Mouse (Mus musculus) Patski (cell line): Measurements from ENCODE around the gene Ssr2. TPM values are rescaled to one million over a fixed set of nuclear protein-coding genes. Genes with fewer than 3 reads are reported as not detected.
A peak's percentile ranks its signal among the peaks of the same experiment; 100 is the strongest.
"Not testable (repeated sequence)": the region's sequence is repeated elsewhere in the genome, so short reads cannot be mapped to it uniquely, and the experiment has no call there.

Experiments used
- ATAC-seq: fragments of 100-300 bp; one replicate; pipeline ENCODE4 v1.8.0; 2021
- CTCF ChIA-PET: fragments of 350-600 bp; sonication (Branson Sonifier 250); formaldehyde crosslinking; loops from one replicate; lab custom pipeline; 2022; ENCODE audit warnings: inconsistent platforms; lab: Charles Lee
- POLR2A ChIA-PET: fragments of 350-600 bp; sonication (Branson Sonifier 250); formaldehyde crosslinking; loops from one replicate; lab custom pipeline; 2022; ENCODE audit warnings: antibody characterized with exemption, inconsistent platforms; lab: Charles Lee
- DNase-seq: peaks from one replicate; pipeline ENCODE4 v3.0.0-alpha.2; 2011; ENCODE audit warnings: low read depth, low spot score
- H3K27me3 ChIP-seq: fragments of 371-371 bp; one replicate; pipeline ENCODE4 v1.5.1; 2021
- CTCF ChIP-seq: fragments of 100-300 bp; IDR thresholded peaks from one replicate; pipeline ENCODE4 v1.5.1; 2021
- in situ Hi-C: fragments of 300-500 bp; cut with MboI; formaldehyde crosslinking; loops from 3 replicates; pipeline ENCODE4 v1.11.1; 2018; ENCODE audit warnings: low pct_unique_long_range_greater_than_20kb, mixed read lengths
- polyA plus RNA-seq: library from polyadenylated mRNA; unstranded; gene quantifications from one replicate; pipeline ENCODE4 v1.2.3, GENCODE M21; 2021

Gene Ssr2
- polyA plus RNA-seq, 1 experiment from 2014 or later: 410 TPM

- in situ Hi-C loops: no loop called here
- no peaks in the 10 kb centered on the region for H3K27me3 ChIP-seq
- ChIA-PET CTCF (interaction anchor here (0.7 to 1.4 kb wide), 2 partner anchors 11 to 32 kb away, joined by 3 to 4 read pairs; no protein-coding TSS in a partner anchor), POLR2A (interaction anchor here (0.5 to 1.1 kb wide), 3 partner anchors 18 to 101 kb away, joined by 3 to 6 read pairs (median 3); no protein-coding TSS in a partner anchor)
- ATAC-seq (no peak), DNase-seq (no peak)
- no peak for TF ChIP-seq CTCF
Measured at GRCm38 (mm10) chr3:88571856-88572255, 3.8 kb upstream of the Ssr2 start.

- POLR2A ChIA-PET: interaction anchor here (0.7 to 1.1 kb wide), 2 partner anchors 19 to 102 kb away, joined by 3 read pairs; no protein-coding TSS in a partner anchor
- DNase-seq (no peak), ATAC-seq (no peak)
- no peak for TF ChIP-seq CTCF
- CTCF ChIA-PET: interaction anchor here (1.4 to 1.5 kb wide), 2 partner anchors 10 to 13 kb away, joined by 3 to 4 read pairs; no protein-coding TSS in a partner anchor
- H3K27me3 ChIP-seq: no peaks in the 10 kb centered on the region
- in situ Hi-C loops: no loop called here
Measured at GRCm38 (mm10) chr3:88572835-88573234, 2.8 kb upstream of the Ssr2 start.

- CTCF ChIA-PET: interaction anchor here (1.5 kb wide), 1 partner anchor 12 kb away, joined by 3 read pairs; no protein-coding TSS in a partner anchor
- in situ Hi-C loops: no loop called here
- POLR2A ChIA-PET: interaction anchor here (0.7 kb wide), 1 partner anchor 49 kb away, joined by 3 read pairs; no protein-coding TSS in a partner anchor
- no peak for TF ChIP-seq CTCF
- no peaks in the 10 kb centered on the region for H3K27me3 ChIP-seq
- DNase-seq: no peak
- no peak for ATAC-seq
Measured at GRCm38 (mm10) chr3:88573810-88574209, 1.9 kb upstream of the Ssr2 start.

- ChIA-PET POLR2A (interaction anchor here (0.7 to 1.2 kb wide), 2 partner anchors 9 to 13 kb away, joined by 3 read pairs; no protein-coding TSS in a partner anchor), CTCF (interaction anchor here (1.1 to 3.3 kb wide), 3 partner anchors 8 to 23 kb away, joined by 3 to 12 read pairs (median 5); no protein-coding TSS in a partner anchor)
- in situ Hi-C loops, H3K27me3 ChIP-seq, DNase-seq, ATAC-seq: not testable (repeated sequence)
Measured at GRCm38 (mm10) chr3:88577846-88578245, 2.2 kb downstream of the Ssr2 start.

DNA sequence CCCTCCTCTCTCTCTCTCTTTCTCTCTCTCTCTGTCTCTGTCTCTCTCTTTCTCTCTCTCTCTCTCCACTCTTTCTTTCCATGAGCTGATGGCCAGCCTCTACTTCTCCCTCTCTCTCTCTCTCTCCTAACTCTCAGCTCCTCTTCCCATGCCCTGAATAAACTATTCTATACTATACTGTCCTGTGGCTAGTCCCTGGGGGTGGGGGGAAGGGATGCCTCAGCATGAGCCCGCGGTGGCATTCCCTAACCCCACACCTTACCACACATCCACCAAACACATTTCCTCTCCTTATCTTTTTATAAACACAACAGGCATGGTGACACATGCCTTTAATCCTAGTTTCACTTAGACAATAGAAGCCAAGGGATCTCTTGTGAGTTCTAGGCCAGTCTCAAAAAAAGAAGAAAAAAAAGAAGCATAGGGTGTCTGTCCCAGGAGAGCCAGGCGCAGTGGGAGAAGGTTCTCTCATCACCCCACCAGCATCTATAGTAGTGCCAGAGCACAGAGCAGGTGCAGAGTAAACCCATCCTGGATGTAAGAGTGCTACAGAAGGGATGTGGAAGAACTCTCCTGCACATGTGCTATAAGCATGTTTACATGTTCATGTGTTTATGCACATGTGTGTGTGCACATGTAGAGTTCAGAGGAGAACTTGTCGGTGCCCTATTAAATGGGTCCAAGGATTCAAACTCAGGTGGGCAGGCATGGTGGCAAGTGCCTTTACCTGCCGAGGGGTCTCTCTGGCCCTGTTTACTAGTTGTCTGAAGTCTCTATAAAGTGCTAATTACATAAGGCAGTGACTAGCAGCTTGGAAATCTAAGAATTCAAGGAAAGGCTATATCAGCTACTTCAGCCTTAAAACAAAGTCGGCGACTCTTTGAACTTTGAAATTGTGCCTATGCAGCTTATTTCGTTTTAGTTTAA, 3.1 kb downstream of the Ssr2 start:
- ATAC-seq (no peak), DNase-seq (no peak)
- CTCF ChIA-PET: interaction anchor here (1.1 to 3.3 kb wide), 5 partner anchors 9 to 24 kb away, joined by 3 to 12 read pairs (median 5); no protein-coding TSS in a partner anchor
- no peaks in the 10 kb centered on the region for H3K27me3 ChIP-seq
- POLR2A ChIA-PET: interaction anchor here (0.7 to 2.0 kb wide), 5 partner anchors 10 to 16 kb away, joined by 3 to 4 read pairs (median 3); no protein-coding TSS in a partner anchor
- in situ Hi-C loops: no loop called here
- no peak for TF ChIP-seq CTCF

DNA sequence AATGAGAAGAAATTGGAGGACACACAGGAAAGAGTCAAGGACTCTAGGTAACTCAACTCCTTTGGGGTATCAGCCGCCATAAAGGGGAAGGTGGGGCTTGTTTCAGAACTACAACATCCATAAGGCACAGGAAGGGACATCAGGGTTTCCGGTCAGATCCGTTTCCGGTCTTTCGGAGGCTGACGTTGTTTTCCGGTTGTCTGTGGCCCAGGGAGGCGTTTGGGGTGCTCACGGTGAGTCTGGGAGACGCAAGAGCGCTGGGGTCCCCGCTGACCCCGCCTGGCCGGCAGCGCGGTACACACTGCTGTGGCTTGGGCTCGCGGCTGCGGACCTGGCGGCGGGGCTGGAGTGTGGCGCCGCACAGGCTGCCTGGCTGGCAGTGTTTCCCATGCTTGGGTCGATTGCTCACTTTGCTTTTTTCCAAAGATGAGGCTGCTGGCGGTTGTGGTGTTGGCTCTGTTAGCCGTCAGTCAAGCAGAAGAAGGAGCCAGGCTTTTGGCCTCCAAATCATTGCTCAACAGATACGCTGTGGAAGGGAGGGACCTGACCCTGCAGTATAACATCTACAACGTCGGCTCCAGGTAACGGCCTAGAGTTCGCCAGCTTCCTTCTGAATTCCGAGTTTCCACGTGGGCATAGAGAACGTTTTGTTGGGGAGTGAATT, 3.9 kb downstream of the Ssr2 start:
- ChIA-PET POLR2A (interaction anchor here (1.0 to 2.1 kb wide), 5 partner anchors 12 to 62 kb away, joined by 3 to 10 read pairs (median 4); partner anchors contain the start of genes Lamtor2 and Ubqln4), CTCF (interaction anchor here (1.1 to 3.3 kb wide), 4 partner anchors 10 to 15 kb away, joined by 4 to 12 read pairs (median 6); no protein-coding TSS in a partner anchor)
- no peaks in the 10 kb centered on the region for H3K27me3 ChIP-seq
- DNase-seq (no peak), ATAC-seq (peak; percentile 82)
- in situ Hi-C loops: no loop called here
- peak; percentile 50 for TF ChIP-seq CTCF

DNA sequence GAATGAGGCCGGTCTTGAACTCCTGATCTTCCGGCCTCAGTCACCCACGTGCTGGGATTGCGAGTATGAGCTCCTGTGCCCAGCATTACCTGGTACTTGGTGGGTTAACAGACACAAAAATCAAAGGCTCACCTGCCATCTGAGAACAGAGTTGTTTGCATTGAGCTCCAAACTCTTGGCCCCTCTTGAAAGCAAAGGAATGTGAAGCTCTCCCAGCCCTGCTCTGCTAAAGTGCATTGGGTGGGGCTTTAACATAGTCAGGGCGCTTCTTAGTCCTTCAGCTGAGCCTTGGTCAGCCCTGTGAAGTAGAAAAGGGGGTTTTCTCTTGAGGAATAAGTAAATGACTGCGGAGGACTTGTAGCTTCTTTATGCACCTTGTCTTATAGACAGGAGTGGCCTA, 10.1 kb downstream of the Ssr2 start:
- TF ChIP-seq CTCF: no peak
- in situ Hi-C loops: no loop called here
- ATAC-seq (no peak), DNase-seq (no peak)
- no peaks in the 10 kb centered on the region for H3K27me3 ChIP-seq
- POLR2A ChIA-PET: interaction anchor here (1.0 to 1.2 kb wide), 2 partner anchors 22 to 54 kb away, joined by 3 to 5 read pairs; partner anchors contain the start of gene Mex3a
- CTCF ChIA-PET: interaction anchor here (0.7 to 1.7 kb wide), 9 partner anchors 12 to 99 kb away, joined by 3 to 7 read pairs (median 3); partner anchors contain the start of gene Ubqln4

DNA sequence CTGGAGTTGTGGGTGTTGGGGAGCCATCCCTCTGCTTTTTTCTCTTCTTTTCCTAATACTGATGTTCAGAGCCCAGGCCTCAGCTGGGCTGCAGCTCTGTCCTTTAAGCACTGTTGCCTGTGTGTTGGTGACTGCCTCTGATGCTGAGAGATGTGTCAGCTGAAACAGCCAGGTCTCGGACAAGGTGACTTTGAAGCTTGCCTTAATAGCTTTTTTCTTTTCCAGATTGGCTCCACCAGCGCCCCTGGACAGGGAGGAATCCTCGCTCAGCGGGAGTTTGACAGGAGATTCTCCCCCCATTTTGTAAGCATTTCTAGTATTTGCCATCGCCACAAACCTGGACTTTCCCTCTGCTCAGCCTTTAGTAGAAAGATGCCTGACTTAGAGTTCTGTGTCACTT, 11.0 kb downstream of the Ssr2 start:
- in situ Hi-C loops: no loop called here
- CTCF ChIA-PET: interaction anchor here (0.8 to 1.8 kb wide), 9 partner anchors 9 to 63 kb away, joined by 3 to 7 read pairs (median 3); partner anchors contain the start of gene Ubqln4
- no peaks in the 10 kb centered on the region for H3K27me3 ChIP-seq
- TF ChIP-seq CTCF: no peak
- POLR2A ChIA-PET: interaction anchor here (0.8 to 1.2 kb wide), 4 partner anchors 23 to 55 kb away, joined by 3 to 5 read pairs (median 3); partner anchors contain the start of genes Mex3a and Ubqln4
- DNase-seq (no peak), ATAC-seq (no peak)

DNA sequence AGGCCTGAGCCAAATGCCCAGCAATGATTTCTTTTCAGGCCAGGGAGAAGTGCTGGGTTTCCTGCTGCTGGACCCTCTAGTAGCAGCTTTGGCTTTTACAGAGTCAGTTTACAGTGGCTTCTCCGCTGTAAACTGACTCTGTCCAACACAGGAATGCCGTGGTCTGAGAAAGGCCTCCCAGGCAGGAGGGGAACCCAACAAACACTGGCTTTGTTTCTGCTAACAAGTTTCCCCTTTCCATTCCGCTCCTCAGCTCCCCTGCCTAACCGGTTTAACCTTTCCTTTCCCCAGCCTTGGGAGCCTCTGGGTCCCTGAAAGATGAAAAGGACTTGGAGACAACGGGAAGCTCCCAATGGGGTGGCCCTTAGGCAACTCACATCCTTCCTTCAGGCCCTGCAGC, 14.6 kb downstream of the Ssr2 start:
- no peak for ATAC-seq
- POLR2A ChIA-PET: interaction anchor here (0.6 to 2.5 kb wide), 6 partner anchors 12 to 47 kb away, joined by 3 to 11 read pairs (median 4); partner anchors contain the start of genes Rab25 and Ubqln4
- in situ Hi-C loops: no loop called here

More for the DNA sequence above, 14.6 kb downstream of the Ssr2 start:
- no peaks in the 10 kb centered on the region for H3K27me3 ChIP-seq
- DNase-seq: no peak
- no peak for TF ChIP-seq CTCF
- CTCF ChIA-PET: interaction anchor here (1.0 to 7.3 kb wide), 9 partner anchors 10 to 107 kb away, joined by 3 to 75 read pairs (median 7); partner anchors contain the start of gene Arhgef2
